Comparison of ENCODE assay signal across 15 mouse cellular contexts in genomic region chr4:153758323-153758722, GRCm38 (mm10).
"Had no signal": no experiment of that assay in that cellular context is flagged by ENCODE, and none has a peak within 500 bp of the region (broad histone marks: within the 10 kb centered on the region; RNA-seq: fewer than 3 reads in every experiment).

No protein-coding gene starts in this region.

- H3K27me3 ChIP-seq: midbrain, embryonic 15.5 days had no signal

- ATAC-seq: inflammation-experienced regulatory T-cells, adult 6 months; intestine, embryonic 16.5 days; liver, postnatal 0 days; lung, postnatal 0 days; midbrain, embryonic 15.5 days had no signal

- H3K4me1 ChIP-seq: midbrain, embryonic 12.5 days; midbrain, embryonic 15.5 days had no signal

- H3K4me2 ChIP-seq: liver, embryonic 11.5 days; lung, embryonic 14.5 days; midbrain, embryonic 12.5 days; midbrain, embryonic 15.5 days had no signal

- H3K9ac ChIP-seq: liver, embryonic 14.5 days; liver, postnatal 0 days; lung, embryonic 14.5 days; midbrain, embryonic 12.5 days; midbrain, embryonic 15.5 days had no signal

- H3K9me3 ChIP-seq: midbrain, embryonic 12.5 days; midbrain, embryonic 15.5 days had no signal

- H3K4me3 ChIP-seq: layer of hippocampus, adult 2 months; midbrain, embryonic 12.5 days; midbrain, embryonic 15.5 days had no signal

- DNase-seq: kidney, adult 2 months; layer of hippocampus, adult 9-11 months; liver, postnatal 0 days; lung, embryonic 14.5 days; thymus, adult 18-20 months; thymus, postnatal 36 days had no signal

- H3K36me3 ChIP-seq: midbrain, embryonic 12.5 days; midbrain, embryonic 15.5 days had no signal

- H3K27ac ChIP-seq: layer of hippocampus, adult 2 months; liver, embryonic 14.5 days; macrophage; midbrain, embryonic 12.5 days; midbrain, embryonic 15.5 days had no signal
